Mouse (Mus musculus) embryonic facial prominence, embryonic 15.5 days (tissue): Measurements from ENCODE around the gene Blmh. TPM values are rescaled to one million over a fixed set of nuclear protein-coding genes. Genes with fewer than 3 reads are reported as not detected.
"Not testable (repeated sequence)": the region's sequence is repeated elsewhere in the genome, so short reads cannot be mapped to it uniquely, and the experiment has no call there.

ENCODE experiments used
- ATAC-seq: fragments of 200-750 bp; cut with Nextera tagmentation; 2 replicates; pipeline ENCODE4 v1.8.0; 2017; ENCODE audit warnings: low read depth, moderate TSS enrichment; ENCODE audit not compliant: insufficient number of reproducible peaks, low FRiP score, low TSS enrichment
- H3K27ac ChIP-seq: fragments of 300-500 bp; sonication (generic); replicated peaks from 2 replicates; pipeline ENCODE4 v1.5.1; 2015; ENCODE audit warnings: mild to moderate bottlenecking, inconsistent platforms
- H3K27me3 ChIP-seq: fragments of 300-500 bp; sonication (generic); 2 replicates; pipeline ENCODE4 v1.6.1; 2015; ENCODE audit warnings: inconsistent platforms
- H3K36me3 ChIP-seq: fragments of 300-500 bp; sonication (generic); 2 replicates; pipeline ENCODE4 v1.6.1; 2015; ENCODE audit warnings: mild to moderate bottlenecking, inconsistent platforms
- H3K4me1 ChIP-seq: fragments of 300-500 bp; sonication (generic); 2 replicates; pipeline ENCODE4 v1.6.1; 2015; ENCODE audit warnings: inconsistent platforms
- H3K4me2 ChIP-seq: fragments of 300-500 bp; sonication (generic); replicated peaks from 2 replicates; pipeline ENCODE4 v1.6.1; 2015; ENCODE audit warnings: mild to moderate bottlenecking, inconsistent platforms
- H3K4me3 ChIP-seq: fragments of 300-500 bp; sonication (generic); replicated peaks from 2 replicates; pipeline ENCODE4 v1.5.1; 2015; ENCODE audit warnings: mild to moderate bottlenecking, inconsistent platforms
- H3K9ac ChIP-seq: fragments of 300-500 bp; sonication (generic); 2 replicates; pipeline ENCODE4 v1.6.1; 2015; ENCODE audit warnings: inconsistent platforms
- H3K9me3 ChIP-seq: fragments of 300-500 bp; sonication (generic); replicated peaks from 2 replicates; pipeline ENCODE4 v1.6.1; 2016; ENCODE audit warnings: inconsistent platforms
- WGBS: fragments of 180-500 bp; shearing (Covaris S2); methylation state at CpG from one replicate; pipeline ENCODE4 v1.1.7; 2015; 5-methylcytosine and 5-hydroxymethylcytosine counted together
- polyA plus RNA-seq: library from polyadenylated mRNA; unstranded; fragments of >200 nt; fragmentation: Nextera tagmentation; extraction: Ambion mirVana; gene quantifications from 2 replicates; pipeline ENCODE4 v1.2.1, GENCODE M21; 2015

Blmh gene
- polyA plus RNA-seq, 1 experiment from 2014 or later = 171 TPM

DNA sequence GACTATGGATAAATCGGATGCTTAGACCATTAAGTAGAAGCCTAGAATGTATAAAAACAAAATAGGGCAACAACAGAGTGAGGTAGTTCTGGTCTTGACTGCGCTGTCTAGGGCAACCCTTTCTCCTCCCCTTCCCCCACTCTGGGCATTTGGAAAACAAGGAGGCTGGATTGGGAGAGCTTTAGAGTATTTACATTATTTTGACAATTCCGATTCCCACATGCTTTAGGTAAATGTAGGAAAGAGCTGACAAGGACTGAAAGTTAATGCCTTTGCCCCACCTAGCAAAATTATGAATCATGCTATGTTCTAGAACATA lies 7.4 kb upstream of the Blmh start:
- H3K27ac ChIP-seq = peak overlapping the region; percentile 4; the same call in 1 of the 2 replicates
- H3K27me3 ChIP-seq = no peaks in the 10 kb centered on the region
- ATAC-seq = no peak
- no peaks in the 10 kb centered on the region for H3K9me3 ChIP-seq
- H3K9ac ChIP-seq = no peak overlapping the region
- H3K4me1 ChIP-seq = peaks cover 25% of the 10 kb centered on the region
- H3K36me3 ChIP-seq = no peaks in the 10 kb centered on the region
- WGBS = 27% methylated on average over 3 of the region's 3 CpGs
- H3K4me2 ChIP-seq = peak overlapping the region; percentile 30
- H3K4me3 ChIP-seq = no peak overlapping the region; the same call in 1 of the 2 replicates

DNA sequence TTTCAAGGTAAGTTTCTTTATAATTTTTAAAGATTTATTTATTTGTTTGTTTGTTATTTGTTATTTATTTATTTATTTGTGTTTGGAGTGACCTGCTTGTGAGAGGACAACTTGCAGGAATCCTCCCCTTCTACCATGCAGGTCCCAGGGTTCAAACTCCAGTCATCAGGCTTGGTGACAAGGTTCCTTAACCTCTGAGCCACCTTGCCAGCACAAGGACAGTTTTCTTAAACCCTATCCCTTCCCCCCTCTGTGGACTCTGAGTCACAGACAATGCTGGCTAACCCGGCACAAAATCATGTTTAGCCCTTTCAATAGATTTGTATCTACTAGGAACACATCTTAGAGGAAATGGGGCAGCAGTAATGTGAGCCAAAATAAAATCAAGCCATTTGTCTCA lies 4.0 kb upstream of the Blmh start:
- no peak overlapping the region for H3K4me2 ChIP-seq
- H3K27me3 ChIP-seq = no peaks in the 10 kb centered on the region
- WGBS = 35% methylated on average over 1 of the region's 1 CpGs
- H3K27ac ChIP-seq = no peak overlapping the region
- no peak overlapping the region for H3K9ac ChIP-seq
- H3K36me3 ChIP-seq = no peaks in the 10 kb centered on the region
- no peaks in the 10 kb centered on the region for H3K9me3 ChIP-seq
- ATAC-seq = no peak
- no peak overlapping the region for H3K4me3 ChIP-seq
- H3K4me1 ChIP-seq = peaks cover 10% of the 10 kb centered on the region; the same call in 1 of the 2 replicates

DNA sequence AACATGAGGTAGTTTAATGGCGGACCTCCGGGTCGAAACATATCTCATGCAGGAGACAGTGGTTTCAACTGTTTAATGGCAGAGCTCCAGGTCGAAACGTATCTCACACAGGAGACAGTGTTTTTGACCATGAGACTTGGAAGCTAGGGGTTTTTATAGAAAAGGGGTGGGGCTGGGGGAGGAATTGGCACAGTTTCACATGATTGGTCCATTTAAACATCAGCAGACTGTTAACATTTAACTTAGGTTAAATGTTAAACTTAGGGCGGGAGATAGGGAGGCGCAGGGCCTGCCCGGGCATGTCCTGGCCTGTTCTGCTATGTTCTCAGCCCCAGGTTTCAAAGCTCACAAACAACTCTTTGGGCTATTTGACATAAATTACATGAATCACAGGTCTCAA lies 4.0 kb downstream of the Blmh start:
- not testable (repeated sequence) for H3K27ac ChIP-seq, H3K9me3 ChIP-seq, H3K9ac ChIP-seq, H3K27me3 ChIP-seq, ATAC-seq, H3K4me3 ChIP-seq, H3K4me2 ChIP-seq, H3K36me3 ChIP-seq, H3K4me1 ChIP-seq
- WGBS = 80% methylated on average over 8 of the region's 8 CpGs

DNA sequence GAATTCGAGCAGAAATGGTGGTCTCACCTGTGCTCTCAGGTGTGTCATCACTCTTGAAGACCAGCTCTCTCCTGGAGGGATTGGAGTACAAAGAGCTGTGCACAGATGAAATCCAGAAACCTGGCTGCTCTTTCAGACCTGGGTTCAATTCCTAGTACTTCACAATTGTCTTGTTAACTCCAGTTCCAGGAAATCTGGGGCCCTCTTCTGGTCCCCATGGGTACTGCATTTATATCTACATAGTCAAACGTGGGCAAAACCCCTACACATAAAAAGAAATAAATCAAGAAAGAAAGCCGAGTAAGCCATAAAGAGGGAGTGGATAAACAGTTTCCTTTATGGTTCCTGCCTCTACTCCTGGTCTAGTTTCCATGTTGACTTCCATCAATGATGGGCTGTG lies 8.6 kb downstream of the Blmh start:
- ATAC-seq = no peak
- no peak overlapping the region for H3K27ac ChIP-seq
- no peaks in the 10 kb centered on the region for H3K36me3 ChIP-seq
- H3K9ac ChIP-seq = no peak overlapping the region
- no peak overlapping the region for H3K4me3 ChIP-seq
- WGBS = 66% methylated on average over 3 of the region's 3 CpGs
- H3K4me1 ChIP-seq = no peaks in the 10 kb centered on the region
- H3K4me2 ChIP-seq = no peak overlapping the region
- no peaks in the 10 kb centered on the region for H3K9me3 ChIP-seq
- H3K27me3 ChIP-seq = no peaks in the 10 kb centered on the region

DNA sequence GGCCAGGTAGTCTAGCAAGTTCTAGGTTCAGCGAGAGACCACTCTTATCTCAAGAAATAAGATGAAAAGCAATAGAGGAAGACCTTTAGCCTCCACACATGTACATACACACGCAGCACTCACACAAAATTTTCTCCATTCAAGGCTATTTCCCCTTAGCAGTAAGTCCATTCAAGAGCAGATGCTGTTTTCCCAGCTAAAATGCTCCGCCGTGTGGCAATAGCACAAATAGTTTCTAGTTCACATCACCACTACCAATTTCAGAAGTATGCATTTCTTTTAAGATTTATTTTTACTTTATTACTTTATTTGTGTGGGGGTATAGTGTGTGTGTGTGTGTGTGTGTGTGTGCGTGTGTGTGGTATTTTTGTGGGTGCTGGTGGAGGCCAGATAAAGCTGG lies 12.0 kb downstream of the Blmh start:
- 66% methylated on average over 5 of the region's 5 CpGs for WGBS
- no peak overlapping the region for H3K9ac ChIP-seq

DNA sequence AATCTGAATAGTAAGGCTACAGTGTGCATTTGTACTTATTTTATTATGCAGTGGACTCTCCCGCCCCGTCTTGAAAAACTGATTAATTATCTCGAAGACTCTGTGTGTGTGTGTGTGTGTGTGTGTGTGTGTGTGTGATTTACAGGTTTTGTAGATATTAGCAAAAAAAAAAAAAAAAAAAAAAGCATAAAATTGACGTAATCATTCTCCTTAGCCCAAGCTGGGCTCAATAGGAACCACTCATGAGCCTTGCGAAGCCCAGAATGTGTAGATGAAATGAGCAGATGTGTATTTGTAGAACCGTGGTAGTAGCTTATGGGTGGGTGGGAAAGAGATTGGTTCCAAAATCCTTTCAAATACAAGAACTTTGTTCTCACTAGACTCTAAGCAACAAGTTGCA lies 20.2 kb downstream of the Blmh start:
- H3K4me1 ChIP-seq = peaks cover 8% of the 10 kb centered on the region
- H3K9ac ChIP-seq = peak overlapping the region; percentile 62; the same call in 1 of the 2 replicates
- H3K9me3 ChIP-seq = no peaks in the 10 kb centered on the region
- H3K36me3 ChIP-seq = peaks cover 13% of the 10 kb centered on the region; the same call in 1 of the 2 replicates
- H3K4me2 ChIP-seq = peak overlapping the region; percentile 75
- H3K4me3 ChIP-seq = peak overlapping the region; percentile 63
- ATAC-seq = no peak
- H3K27me3 ChIP-seq = no peaks in the 10 kb centered on the region
- H3K27ac ChIP-seq = peak overlapping the region; percentile 93
- 65% methylated on average over 6 of the region's 6 CpGs for WGBS

More for the DNA sequence above, 12.0 kb downstream of the Blmh start:
- Histone ChIP-seq H3K27me3 (no peaks in the 10 kb centered on the region), H3K4me1 (no peaks in the 10 kb centered on the region), H3K27ac (no peak overlapping the region), H3K4me2 (no peak overlapping the region), H3K4me3 (no peak overlapping the region), H3K36me3 (no peaks in the 10 kb centered on the region), H3K9me3 (no peaks in the 10 kb centered on the region)
- ATAC-seq = no peak

DNA sequence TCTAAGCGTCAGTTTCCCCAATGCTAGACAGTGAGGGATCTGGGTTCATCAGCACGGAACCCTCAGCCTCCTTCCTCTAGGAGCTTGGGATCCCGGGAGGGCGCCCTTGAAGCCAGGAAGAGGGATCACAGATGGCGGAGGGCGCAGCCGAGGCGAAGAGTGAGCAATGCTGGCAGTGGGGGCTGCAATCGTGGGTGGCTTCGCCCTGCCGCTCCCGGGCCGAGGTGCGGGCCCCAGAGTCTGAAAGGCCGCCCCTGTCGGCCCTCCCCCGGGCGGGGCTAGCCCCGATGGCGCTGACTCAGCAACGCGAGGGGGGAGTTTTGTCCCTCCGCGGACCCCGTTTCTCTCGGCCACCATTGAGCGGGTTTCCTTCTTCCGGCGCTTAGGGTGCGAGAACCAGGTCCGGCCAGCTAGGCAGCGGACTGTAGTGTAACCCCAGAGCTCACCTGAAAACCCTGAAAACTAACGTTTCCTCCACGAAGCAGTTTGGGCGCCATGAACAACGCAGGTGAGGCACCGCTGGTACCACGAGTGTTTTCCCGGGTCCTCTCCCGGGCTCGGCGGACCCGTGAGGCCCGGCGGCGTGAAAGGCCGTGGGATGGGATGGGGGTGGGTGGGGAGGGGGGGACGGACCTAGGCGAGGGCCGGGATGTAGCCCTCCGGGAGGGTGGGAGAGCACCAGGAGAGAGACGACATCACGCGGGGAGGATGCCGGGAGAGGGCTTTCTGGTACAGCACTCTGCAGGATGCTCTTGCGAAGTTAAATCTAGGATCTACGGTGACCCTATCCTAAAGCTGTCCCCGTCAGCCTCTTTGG lies 21.0 kb downstream of the Blmh start:
- H3K9ac ChIP-seq = peak overlapping the region; percentile 62
- peak overlapping the region; percentile 75 for H3K4me2 ChIP-seq
- H3K4me3 ChIP-seq = peak overlapping the region; percentile 63
- H3K4me1 ChIP-seq = peaks cover 8% of the 10 kb centered on the region
- WGBS = under 1% methylated on average over 58 of the region's 58 CpGs
- peak overlapping the region; percentile 93 for H3K27ac ChIP-seq
- H3K27me3 ChIP-seq = no peaks in the 10 kb centered on the region
- peak; percentile 96 for ATAC-seq
- no peaks in the 10 kb centered on the region for H3K9me3 ChIP-seq
- H3K36me3 ChIP-seq = peaks cover 16% of the 10 kb centered on the region; the same call in 1 of the 2 replicates

DNA sequence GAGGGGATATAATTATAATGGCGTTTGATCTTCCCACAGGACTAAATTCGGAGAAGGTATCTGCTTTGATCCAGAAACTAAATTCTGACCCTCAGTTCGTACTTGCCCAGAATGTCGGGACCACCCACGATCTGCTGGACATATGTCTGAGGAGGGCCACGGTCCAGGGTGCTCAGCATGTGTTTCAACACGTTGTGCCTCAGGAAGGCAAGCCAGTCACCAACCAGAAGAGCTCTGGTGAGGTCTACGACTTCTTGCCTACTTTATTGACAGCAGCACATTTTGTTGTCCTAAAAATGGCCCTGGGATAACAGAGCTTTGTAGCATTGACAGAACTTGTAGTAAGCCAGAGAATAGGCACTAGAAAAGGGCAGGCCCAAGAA lies 21.6 kb downstream of the Blmh start:
- Histone ChIP-seq H3K9me3 (no peaks in the 10 kb centered on the region), H3K9ac (peak overlapping the region; percentile 62), H3K27ac (0 out of 2 replicates have a peak overlapping the region, but pooled peaks have one; percentile 93), H3K4me1 (peaks cover 8% of the 10 kb centered on the region), H3K27me3 (no peaks in the 10 kb centered on the region), H3K4me3 (peak overlapping the region; percentile 63), H3K4me2 (peak overlapping the region; percentile 75), H3K36me3 (peaks cover 21% of the 10 kb centered on the region)
- WGBS = under 1% methylated on average over 8 of the region's 8 CpGs
- no peak for ATAC-seq

DNA sequence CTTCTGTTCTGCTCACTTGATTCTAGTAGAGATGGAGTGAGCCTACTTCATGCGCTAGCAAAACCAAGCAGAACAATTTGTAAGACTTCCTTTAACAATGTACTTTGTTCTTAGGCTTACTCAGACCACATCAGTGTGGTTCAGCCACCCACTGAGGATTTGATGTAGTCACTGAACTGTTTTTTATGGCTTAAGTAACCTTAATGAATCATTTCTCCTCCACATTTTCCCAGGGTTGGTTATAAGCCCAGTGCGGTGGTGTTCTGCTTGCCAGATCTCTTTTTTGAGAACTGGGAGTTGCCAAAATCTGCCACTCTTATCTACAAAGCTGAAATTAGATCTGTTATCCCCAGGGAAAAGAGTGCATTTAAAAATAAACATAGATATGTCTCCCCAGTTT lies 28.9 kb downstream of the Blmh start:
- H3K4me1 ChIP-seq = no peaks in the 10 kb centered on the region
- 80% methylated on average over 2 of the region's 2 CpGs for WGBS
- H3K27ac ChIP-seq = no peak overlapping the region
- H3K9ac ChIP-seq = no peak overlapping the region
- H3K4me3 ChIP-seq = no peak overlapping the region
- H3K9me3 ChIP-seq = no peaks in the 10 kb centered on the region
- ATAC-seq = no peak
- no peaks in the 10 kb centered on the region for H3K27me3 ChIP-seq
- H3K36me3 ChIP-seq = peaks cover 78% of the 10 kb centered on the region
- no peak overlapping the region for H3K4me2 ChIP-seq

DNA sequence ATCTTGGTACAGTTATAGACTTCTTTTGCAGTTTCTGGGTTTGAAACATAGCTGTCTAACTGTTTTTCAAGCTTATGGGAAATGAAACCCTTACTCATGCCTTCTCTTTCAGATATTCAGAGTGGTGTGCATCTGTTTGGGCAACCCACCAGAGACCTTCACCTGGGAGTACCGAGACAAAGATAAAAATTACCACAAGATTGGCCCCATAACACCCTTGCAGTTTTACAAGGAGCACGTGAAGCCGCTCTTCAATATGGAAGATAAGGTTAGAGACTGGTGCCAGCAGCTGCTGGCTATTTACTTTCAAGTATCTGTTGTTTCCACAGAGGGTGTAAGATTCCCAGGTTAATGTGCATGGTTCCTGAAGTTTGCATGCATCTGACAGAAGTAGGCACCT lies 41.1 kb downstream of the Blmh start:
- H3K4me1 ChIP-seq = no peaks in the 10 kb centered on the region
- H3K9me3 ChIP-seq = no peaks in the 10 kb centered on the region
- no peak overlapping the region for H3K27ac ChIP-seq
- no peak overlapping the region for H3K9ac ChIP-seq
- peaks cover 79% of the 10 kb centered on the region for H3K36me3 ChIP-seq
- no peaks in the 10 kb centered on the region for H3K27me3 ChIP-seq
- no peak for ATAC-seq
- WGBS = 94% methylated on average over 3 of the region's 3 CpGs
- no peak overlapping the region for H3K4me2 ChIP-seq
- no peak overlapping the region for H3K4me3 ChIP-seq

DNA sequence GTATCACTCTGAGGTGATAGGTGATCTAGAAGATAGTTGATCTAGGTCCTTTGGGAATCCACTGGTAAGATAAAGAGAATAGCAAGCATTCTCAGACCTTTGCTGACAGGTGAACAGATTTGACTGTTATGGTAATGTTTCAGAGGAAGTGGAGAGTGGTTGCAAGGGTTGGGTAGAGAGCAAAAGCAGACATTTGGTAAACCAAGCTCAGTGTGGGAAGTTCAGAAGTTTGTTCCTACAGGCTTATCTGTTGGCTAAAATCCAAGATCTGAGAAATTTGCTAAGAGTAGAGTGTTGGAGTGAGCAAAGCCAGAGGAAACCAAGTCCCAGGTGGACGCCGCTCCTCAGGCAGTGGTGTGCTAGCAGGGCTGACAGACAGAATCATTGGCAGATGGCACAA lies 45.7 kb downstream of the Blmh start:
- Histone ChIP-seq H3K27ac (no peak overlapping the region), H3K4me3 (no peak overlapping the region), H3K27me3 (no peaks in the 10 kb centered on the region), H3K9me3 (no peaks in the 10 kb centered on the region), H3K4me1 (no peaks in the 10 kb centered on the region), H3K9ac (no peak overlapping the region; the same call in 1 of the 2 replicates), H3K4me2 (no peak overlapping the region), H3K36me3 (peaks cover 89% of the 10 kb centered on the region)
- ATAC-seq = no peak
- WGBS = 96% methylated on average over 2 of the region's 2 CpGs
